Mouse (Mus musculus) hematopoietic stem cell, adult 5-6 weeks (primary cell): ENCODE measurements around the gene Rb1. TPM values are rescaled to one million over a fixed set of nuclear protein-coding genes. Genes with fewer than 3 reads are reported as not detected.

Experiments used
- ATAC-seq, 2 experiments: fragments of 125-278 bp in 1 of 2; replicated peaks in 1 of 2; 2 replicates each; pipeline ENCODE4 v1.8.0; 2016 to 2017; ENCODE audit warnings: inconsistent platforms in 2 of 2, mild to moderate bottlenecking in 2 of 2, moderate number of reproducible peaks in 2 of 2, low read depth in 1 of 2, moderate TSS enrichment in 1 of 2; ENCODE audit not compliant: low FRiP score in 2 of 2, poor library complexity in 2 of 2, severe bottlenecking in 2 of 2, insufficient read depth in 1 of 2, low TSS enrichment in 1 of 2
- total RNA-seq: library from RNA; stranded (forward); fragments of 172-1452, 232-1000 nt; gene quantifications from 2 replicates; pipeline ENCODE4 v1.2.3, GENCODE M21; 2017

The Rb1 gene
- total RNA-seq, 1 experiment from 2014 or later = 13.5 TPM

- ATAC-seq = no peak
Observed at GRCm38 (mm10) chr14:73239857-73240256, 85.8 kb downstream of the Rb1 start.

- 0 out of 4 replicates have a peak, but pooled peaks of 1 of the 2 experiments have one; percentile 29 for ATAC-seq
Observed at GRCm38 (mm10) chr14:73239291-73239690, 86.3 kb downstream of the Rb1 start.

- peak in 1 of 2 experiments; percentile 47; a peak in 2 of 4 replicates for ATAC-seq
Observed at GRCm38 (mm10) chr14:73238498-73239250, 86.9 kb downstream of the Rb1 start.

- ATAC-seq = peak; percentile 72 to 74
Observed at GRCm38 (mm10) chr14:73237848-73238321, 87.7 kb downstream of the Rb1 start, which contains the start of gene Lpar6. Gene Lpar6 (plus strand): TSS chr14:73237895.

GRCm38 (mm10) chr14:73234468-73235031 is 91.1 kb downstream of the Rb1 start:
- ATAC-seq = no peak

- ATAC-seq = no peak
Observed at GRCm38 (mm10) chr14:73231286-73231982, 94.2 kb downstream of the Rb1 start.

- no peak for ATAC-seq
Observed at GRCm38 (mm10) chr14:73226849-73227248, 98.8 kb downstream of the Rb1 start.

- no peak for ATAC-seq
Observed at GRCm38 (mm10) chr14:73226346-73226745, 99.3 kb downstream of the Rb1 start.

- peak; percentile 62 to 93; a peak in 3 of 4 replicates for ATAC-seq
Observed at GRCm38 (mm10) chr14:73222316-73222970, 103.2 kb downstream of the Rb1 start.

- no peak for ATAC-seq
Observed at GRCm38 (mm10) chr14:73217062-73217461, 108.6 kb downstream of the Rb1 start.

- no peak for ATAC-seq
Observed at GRCm38 (mm10) chr14:73211477-73211876, 114.1 kb downstream of the Rb1 start.

- no peak for ATAC-seq
Observed at GRCm38 (mm10) chr14:73210196-73210595, 115.4 kb downstream of the Rb1 start.

GRCm38 (mm10) chr14:73209262-73209661 is 116.4 kb downstream of the Rb1 start:
- ATAC-seq = no peak

GRCm38 (mm10) chr14:73204016-73204415 is 121.6 kb downstream of the Rb1 start:
- ATAC-seq = no peak

- ATAC-seq = 0 out of 4 replicates have a peak, but pooled peaks of 1 of the 2 experiments have one; percentile 42
Observed at GRCm38 (mm10) chr14:73201447-73201846, 124.2 kb downstream of the Rb1 start.

- ATAC-seq = no peak
Observed at GRCm38 (mm10) chr14:73199058-73199457, 126.6 kb downstream of the Rb1 start.

GRCm38 (mm10) chr14:73186875-73187274 is 138.7 kb downstream of the Rb1 start:
- no peak for ATAC-seq
